Mouse (Mus musculus): ENCODE results near the gene Pafah2. TPM values are rescaled to one million over a fixed set of nuclear protein-coding genes. Genes with fewer than 3 reads are reported as not detected.

Pafah2 gene
- polyA plus RNA-seq, 2 experiments, result 4.3 to 5.4 TPM

DNA sequence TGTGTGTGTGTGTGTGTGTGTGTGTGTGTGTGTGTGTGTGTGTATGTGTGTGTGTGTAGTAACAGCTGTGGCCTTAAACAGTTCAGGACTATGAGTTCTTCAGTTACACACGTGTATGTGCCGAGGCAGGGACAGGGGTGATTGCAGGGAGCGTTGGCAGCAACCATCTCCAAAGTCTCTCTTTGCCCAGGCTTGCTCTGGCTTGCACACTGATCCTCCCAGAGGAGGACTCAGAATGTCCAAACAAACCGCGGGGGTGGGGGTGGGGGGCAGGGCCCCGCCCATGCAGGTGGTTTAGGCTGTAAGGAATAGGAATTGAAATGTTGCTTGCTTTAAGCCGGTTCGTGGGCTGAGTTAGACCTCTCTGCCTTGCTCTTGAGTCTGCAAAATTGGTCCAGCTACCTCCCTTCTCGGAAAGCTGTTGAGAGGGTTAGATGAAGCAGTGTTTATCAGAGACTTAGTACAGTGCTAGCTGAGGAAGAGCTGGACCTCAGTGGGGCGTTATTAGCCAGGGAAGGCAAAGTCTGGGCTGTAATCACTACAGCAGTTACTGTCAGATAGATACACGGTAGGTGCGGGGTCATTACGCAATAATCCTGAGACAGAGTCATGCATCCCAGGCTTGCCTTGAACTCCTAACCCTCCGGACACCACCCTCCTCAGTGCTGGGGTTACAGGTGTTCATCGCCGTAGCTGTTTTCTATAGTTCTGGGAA lies 5.9 kb downstream of the Pafah2 start:
- TF ChIP-seq EP300 (IDR thresholded peaks at IDR 0.05; ENCODE audit: low read depth), result no peak
- TF ChIP-seq CTCF (IDR thresholded peaks at IDR 0.05; ENCODE audit: low read depth), result no peak
- Histone ChIP-seq H3K4me2 (ENCODE audit: low read depth) (peak overlapping the region; percentile 86), H3K4me1 (replicated peaks; ENCODE audit: control insufficient read depth in 2 of 2, insufficient read depth in 2 of 2, low read length in 1 of 2) (peaks cover 19 to 27% of the 10 kb centered on the region in 2 experiments), H3K9ac (replicated peaks) (no peak overlapping the region), H3K4me3 (ENCODE audit: insufficient read depth in 1 of 2, low read depth in 2 of 2, low read length in 2 of 2) (peak overlapping the region in 1 of 2 experiments; percentile 23; a peak in 1 of 4 replicates), H3K27ac (no peak overlapping the region), H3K9me3 (ENCODE audit: control insufficient read depth, low read length) (no peaks in the 10 kb centered on the region), H3K36me3 (replicated peaks; ENCODE audit: control insufficient read depth, insufficient read depth, low read depth) (no peaks in the 10 kb centered on the region), H3K27me3 (ENCODE audit: control insufficient read depth, insufficient read depth, low read length) (no peaks in the 10 kb centered on the region)
- peak; percentile 34; the same call in 1 of the 2 replicates for ATAC-seq (ENCODE audit: insufficient read depth)
- WGBS (ENCODE audit: insufficient replicate concordance), result 10% methylated on average over 16 of the region's 16 CpGs
- no peak for DNase-seq (ENCODE audit: low read depth in 3 of 3, low spot score in 3 of 3)

DNA sequence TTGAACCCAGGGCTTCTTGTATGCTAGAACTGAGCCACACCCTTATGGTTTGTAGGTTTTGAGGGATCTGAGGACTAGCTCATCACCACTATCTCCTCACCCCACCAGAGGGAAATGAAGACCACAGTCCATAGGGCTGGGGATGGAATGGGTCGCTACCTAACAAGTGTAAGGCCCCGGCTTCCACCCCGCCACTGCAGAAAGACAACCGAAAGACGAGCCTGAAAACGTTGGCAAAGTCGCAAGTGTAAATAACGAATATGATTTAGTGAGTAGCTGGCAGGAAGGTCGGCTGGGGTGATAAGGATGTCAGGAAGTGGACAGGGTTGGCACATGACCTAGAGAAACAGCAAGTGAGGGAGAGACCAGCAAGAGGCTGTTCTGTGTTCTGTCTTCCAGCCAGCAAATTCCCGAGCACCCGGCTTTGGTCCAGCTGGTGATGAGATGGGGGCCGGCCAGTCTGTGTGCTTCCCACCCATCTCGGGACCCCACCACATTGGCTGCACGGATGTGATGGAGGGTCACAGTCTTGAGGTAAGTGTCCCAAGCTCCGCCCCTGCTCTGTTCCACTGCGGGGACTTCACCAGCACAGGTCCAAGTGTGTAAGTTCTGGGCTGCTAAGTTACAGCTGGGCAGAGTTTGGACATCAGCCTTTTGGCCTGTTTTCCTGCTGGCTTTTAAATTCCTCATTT lies 6.6 kb downstream of the Pafah2 start:
- no peaks in the 10 kb centered on the region for H3K27me3 ChIP-seq (ENCODE audit: control insufficient read depth, insufficient read depth, low read length)
- H3K4me3 ChIP-seq (ENCODE audit: insufficient read depth in 1 of 2, low read depth in 2 of 2, low read length in 2 of 2), result no peak overlapping the region

DNA sequence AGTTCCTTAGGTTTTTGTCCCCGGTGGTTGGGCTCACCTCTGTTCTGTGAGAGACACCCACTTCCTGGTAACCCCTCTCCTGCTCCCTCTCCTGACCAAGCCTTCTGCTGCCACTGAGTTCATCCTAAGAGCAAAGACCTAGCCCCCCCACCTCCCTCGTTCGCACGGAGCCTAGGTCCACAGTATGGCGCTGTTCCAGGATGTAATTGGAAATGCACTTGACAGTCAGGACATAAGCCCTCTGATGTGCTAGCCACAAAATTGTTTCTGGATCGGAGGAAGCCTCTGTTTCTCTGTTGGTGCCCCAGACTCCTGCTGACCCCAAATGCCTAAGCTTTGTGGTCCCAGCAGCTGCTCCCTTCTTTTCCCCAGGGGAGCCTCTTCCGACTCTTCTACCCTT lies 7.6 kb downstream of the Pafah2 start:
- ATAC-seq (ENCODE audit: insufficient read depth) (no peak), DNase-seq (ENCODE audit: low read depth in 3 of 3, low spot score in 3 of 3) (no peak)
- Histone ChIP-seq H3K27me3 (ENCODE audit: control insufficient read depth, insufficient read depth, low read length) (no peaks in the 10 kb centered on the region), H3K36me3 (replicated peaks; ENCODE audit: control insufficient read depth, insufficient read depth, low read depth) (no peaks in the 10 kb centered on the region), H3K9ac (replicated peaks) (no peak overlapping the region), H3K4me1 (replicated peaks; ENCODE audit: control insufficient read depth in 2 of 2, insufficient read depth in 2 of 2, low read length in 1 of 2) (peaks cover 19 to 24% of the 10 kb centered on the region in 2 experiments), H3K9me3 (ENCODE audit: control insufficient read depth, low read length) (no peaks in the 10 kb centered on the region), H3K4me2 (ENCODE audit: low read depth) (no peak overlapping the region), H3K4me3 (ENCODE audit: insufficient read depth in 1 of 2, low read depth in 2 of 2, low read length in 2 of 2) (no peak overlapping the region), H3K27ac (no peak overlapping the region)
- WGBS (ENCODE audit: insufficient replicate concordance), result 37% methylated on average over 7 of the region's 7 CpGs
- TF ChIP-seq EP300 (IDR thresholded peaks at IDR 0.05; ENCODE audit: low read depth) (no peak), CTCF (IDR thresholded peaks at IDR 0.05; ENCODE audit: low read depth) (peak; percentile 24; the same call in 1 of the 2 replicates)

More for the DNA sequence above, 6.6 kb downstream of the Pafah2 start:
- Histone ChIP-seq H3K9me3 (ENCODE audit: control insufficient read depth, low read length) (no peaks in the 10 kb centered on the region), H3K36me3 (replicated peaks; ENCODE audit: control insufficient read depth, insufficient read depth, low read depth) (no peaks in the 10 kb centered on the region), H3K4me2 (ENCODE audit: low read depth) (peak overlapping the region; percentile 86), H3K4me1 (replicated peaks; ENCODE audit: control insufficient read depth in 2 of 2, insufficient read depth in 2 of 2, low read length in 1 of 2) (peaks cover 19 to 25% of the 10 kb centered on the region in 2 experiments), H3K9ac (replicated peaks) (no peak overlapping the region), H3K27ac (no peak overlapping the region)
- WGBS (ENCODE audit: insufficient replicate concordance), result 12% methylated on average over 16 of the region's 16 CpGs
- TF ChIP-seq EP300 (IDR thresholded peaks at IDR 0.05; ENCODE audit: low read depth) (no peak), CTCF (IDR thresholded peaks at IDR 0.05; ENCODE audit: low read depth) (no peak)
- no peak for ATAC-seq (ENCODE audit: insufficient read depth)
- DNase-seq (ENCODE audit: low read depth in 3 of 3, low spot score in 3 of 3), result no peak

DNA sequence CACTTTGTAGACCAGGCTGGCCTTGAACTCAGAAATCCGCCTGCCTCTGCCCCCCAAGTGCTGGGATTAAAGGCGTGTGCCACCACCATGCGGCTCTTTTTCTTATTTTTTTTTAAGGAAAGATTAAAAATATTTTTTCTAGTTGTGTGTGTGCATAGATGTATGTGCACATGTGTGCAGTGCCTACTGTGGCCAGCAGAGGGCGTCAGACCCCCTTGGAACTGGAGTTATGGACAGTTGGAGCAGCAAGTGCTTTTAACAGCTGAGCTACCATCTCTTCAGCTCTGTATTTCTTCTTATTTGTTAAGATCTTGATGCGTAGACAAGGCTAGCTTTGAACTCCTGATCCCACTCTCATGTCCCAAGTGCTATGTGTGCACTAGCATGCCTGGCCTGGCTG lies 13.2 kb downstream of the Pafah2 start:
- Histone ChIP-seq H3K36me3 (replicated peaks; ENCODE audit: control insufficient read depth, insufficient read depth, low read depth) (no peaks in the 10 kb centered on the region; the same call in 1 of the 2 replicates), H3K9me3 (ENCODE audit: control insufficient read depth, low read length) (no peaks in the 10 kb centered on the region), H3K27me3 (ENCODE audit: control insufficient read depth, insufficient read depth, low read length) (no peaks in the 10 kb centered on the region), H3K4me3 (ENCODE audit: insufficient read depth in 1 of 2, low read depth in 2 of 2, low read length in 2 of 2) (no peak overlapping the region), H3K4me1 (replicated peaks; ENCODE audit: control insufficient read depth in 2 of 2, insufficient read depth in 2 of 2, low read length in 1 of 2) (no peaks in the 10 kb centered on the region), H3K4me2 (ENCODE audit: low read depth) (no peak overlapping the region), H3K9ac (replicated peaks) (no peak overlapping the region), H3K27ac (no peak overlapping the region)
- no peak for TF ChIP-seq EP300 (IDR thresholded peaks at IDR 0.05; ENCODE audit: low read depth)
- TF ChIP-seq CTCF (IDR thresholded peaks at IDR 0.05; ENCODE audit: low read depth), result peak; percentile 73
- ATAC-seq (ENCODE audit: insufficient read depth) (no peak), DNase-seq (ENCODE audit: low read depth in 3 of 3, low spot score in 3 of 3) (no peak)
- WGBS (ENCODE audit: insufficient replicate concordance), result 64% methylated on average over 5 of the region's 5 CpGs

DNA sequence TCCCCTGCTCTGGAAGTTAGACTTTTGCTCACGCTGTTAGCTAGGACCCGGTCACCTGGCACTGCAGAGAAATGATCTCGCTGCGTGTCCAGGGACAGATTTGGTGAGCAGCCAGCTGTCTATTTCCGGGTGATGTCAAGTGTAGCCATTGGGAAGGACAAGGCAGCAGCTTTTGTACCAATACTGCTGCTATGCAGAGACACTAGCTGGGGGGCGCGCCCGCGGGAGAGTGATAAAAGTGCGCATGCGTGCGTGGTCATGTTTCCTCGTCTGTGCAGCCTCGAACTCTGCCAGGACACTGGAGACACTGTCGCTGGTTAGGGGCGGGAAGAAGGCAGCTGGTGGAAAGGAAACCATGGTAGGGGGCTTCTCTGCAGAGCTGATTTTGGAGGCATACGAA lies 20.1 kb downstream of the Pafah2 start:
- Histone ChIP-seq H3K4me1 (replicated peaks; ENCODE audit: control insufficient read depth in 2 of 2, insufficient read depth in 2 of 2, low read length in 1 of 2) (no peaks in the 10 kb centered on the region), H3K9ac (replicated peaks) (no peak overlapping the region), H3K9me3 (ENCODE audit: control insufficient read depth, low read length) (no peaks in the 10 kb centered on the region), H3K27me3 (ENCODE audit: control insufficient read depth, insufficient read depth, low read length) (no peaks in the 10 kb centered on the region), H3K27ac (no peak overlapping the region), H3K36me3 (replicated peaks; ENCODE audit: control insufficient read depth, insufficient read depth, low read depth) (no peaks in the 10 kb centered on the region; the same call in 1 of the 2 replicates), H3K4me2 (ENCODE audit: low read depth) (no peak overlapping the region), H3K4me3 (ENCODE audit: insufficient read depth in 1 of 2, low read depth in 2 of 2, low read length in 2 of 2) (no peak overlapping the region)
- DNase-seq (ENCODE audit: low read depth in 3 of 3, low spot score in 3 of 3), result no peak
- 76% methylated on average over 17 of the region's 17 CpGs for WGBS (ENCODE audit: insufficient replicate concordance)
- ATAC-seq (ENCODE audit: insufficient read depth), result no peak
- no peak for TF ChIP-seq EP300 (IDR thresholded peaks at IDR 0.05; ENCODE audit: low read depth)

Data from liver, embryonic 14.5 days (tissue).